Mouse (Mus musculus) splenic B cell, adult 2 months (primary cell): Measurements from ENCODE around the gene Hist1h3b.

Experiments used
- DNase-seq: peaks from one replicate; pipeline ENCODE4 v3.0.0-alpha.2; 2011; ENCODE audit warnings: low read depth, low spot score
- H3K27me3 ChIP-seq: 2 replicates; pipeline ENCODE4 v1.6.1; 2012; ENCODE audit warnings: mild to moderate bottlenecking, low read length, moderate library complexity, mixed read lengths; ENCODE audit not compliant: control insufficient read depth, poor library complexity, insufficient read depth, severe bottlenecking
- H3K36me3 ChIP-seq: 2 replicates; pipeline ENCODE4 v1.6.1; 2012; ENCODE audit warnings: mild to moderate bottlenecking, low read length, moderate library complexity, mixed read lengths; ENCODE audit not compliant: control insufficient read depth, poor library complexity, insufficient read depth, severe bottlenecking

Hist1h3b gene

DNA sequence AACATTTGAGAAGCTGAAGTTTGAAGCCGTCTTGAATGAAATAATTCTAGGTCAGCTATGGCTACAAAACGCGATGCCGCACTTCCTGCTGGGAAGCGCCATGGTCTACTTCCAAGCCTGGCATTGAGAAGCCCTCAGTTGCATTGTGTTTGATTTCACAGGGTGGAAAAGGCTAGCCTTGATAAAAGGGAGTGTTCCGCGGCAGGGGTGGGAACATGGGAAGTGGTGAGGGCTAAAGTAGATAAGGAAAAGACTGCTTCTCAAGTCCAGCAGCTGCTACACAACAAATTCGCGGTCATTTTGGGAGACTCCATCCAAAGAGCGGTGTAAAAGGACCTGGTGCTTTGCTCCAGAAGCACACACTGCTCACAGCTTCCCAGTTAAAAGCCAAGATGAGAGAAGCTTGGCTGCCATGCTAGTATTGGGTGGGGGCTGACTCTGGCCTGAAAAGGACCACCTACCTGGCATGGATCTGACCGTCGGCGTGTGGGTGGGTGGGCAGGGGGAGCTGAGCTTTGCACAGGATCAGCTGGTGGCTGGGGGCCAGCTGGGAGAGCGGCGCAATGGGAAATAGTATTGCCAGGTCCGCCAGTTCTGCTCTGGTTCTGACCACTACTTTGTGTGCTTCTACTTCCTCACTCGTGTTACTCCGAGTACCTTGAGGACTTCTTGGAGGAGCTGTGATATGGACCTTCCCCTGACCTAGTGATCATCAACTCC is 23.4 kb upstream of the Hist1h3b start:
- Histone ChIP-seq H3K27me3 (no peaks in the 10 kb centered on the region), H3K36me3 (no peaks in the 10 kb centered on the region)
- no peak for DNase-seq

DNA sequence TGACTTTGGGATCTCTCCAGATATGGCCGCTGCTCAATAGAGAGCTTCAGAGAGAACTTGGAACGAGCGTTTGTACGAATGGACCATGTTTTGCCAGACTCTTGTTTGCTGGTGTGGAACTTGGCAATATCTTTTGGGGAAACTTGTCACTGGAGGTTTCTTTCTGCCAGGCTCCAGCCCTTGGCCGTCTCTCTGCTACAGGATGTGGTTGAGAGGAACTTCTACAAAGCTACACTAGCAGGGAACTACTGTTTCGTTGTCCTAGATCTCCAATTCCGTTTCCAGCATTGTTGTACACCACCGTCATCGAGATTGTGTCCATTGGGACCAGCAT is 22.9 kb upstream of the Hist1h3b start:
- DNase-seq: no peak

DNA sequence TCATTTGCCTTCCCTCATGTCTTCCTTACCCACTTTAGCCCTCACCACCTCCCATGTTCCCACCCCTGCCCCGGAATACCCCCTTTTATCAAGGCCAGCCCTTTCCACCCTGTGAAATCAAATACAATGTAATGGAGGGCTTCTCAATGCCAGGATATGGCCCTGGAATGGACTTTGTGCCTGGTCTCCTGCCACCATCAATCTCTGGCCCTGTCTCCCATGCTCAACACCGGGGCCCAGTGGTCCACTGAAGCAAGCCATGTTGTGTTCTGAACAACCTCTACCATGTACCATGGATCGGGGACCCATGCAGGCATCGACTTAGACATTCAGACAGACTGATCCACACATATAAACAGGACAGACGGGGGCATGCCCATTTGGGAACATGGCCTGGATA is 22.4 kb upstream of the Hist1h3b start:
- Histone ChIP-seq H3K27me3 (no peaks in the 10 kb centered on the region), H3K36me3 (no peaks in the 10 kb centered on the region)
- no peak for DNase-seq

More for the DNA sequence above, 22.9 kb upstream of the Hist1h3b start:
- Histone ChIP-seq H3K27me3 (no peaks in the 10 kb centered on the region), H3K36me3 (no peaks in the 10 kb centered on the region)

DNA sequence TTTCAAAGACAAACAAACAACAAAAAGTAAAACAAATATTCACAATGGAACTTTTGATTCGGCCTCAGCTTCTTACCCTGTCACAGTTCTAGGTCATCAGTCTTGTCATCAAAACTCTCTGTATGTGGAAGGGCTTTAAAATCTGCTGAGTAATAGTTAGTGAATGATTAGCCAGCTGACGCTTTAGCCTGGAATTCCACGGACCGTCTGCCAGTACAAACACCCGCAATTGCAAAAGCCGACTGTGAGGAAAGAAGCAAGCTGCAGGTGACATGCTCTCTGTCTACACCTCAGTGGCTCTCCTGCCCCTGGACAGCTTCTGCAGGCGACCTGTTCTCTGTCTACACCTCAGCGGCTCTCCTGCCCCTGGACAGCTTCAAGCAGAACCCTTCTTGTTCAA is 21.6 kb upstream of the Hist1h3b start:
- DNase-seq: no peak
- Histone ChIP-seq H3K27me3 (no peaks in the 10 kb centered on the region), H3K36me3 (no peaks in the 10 kb centered on the region)

DNA sequence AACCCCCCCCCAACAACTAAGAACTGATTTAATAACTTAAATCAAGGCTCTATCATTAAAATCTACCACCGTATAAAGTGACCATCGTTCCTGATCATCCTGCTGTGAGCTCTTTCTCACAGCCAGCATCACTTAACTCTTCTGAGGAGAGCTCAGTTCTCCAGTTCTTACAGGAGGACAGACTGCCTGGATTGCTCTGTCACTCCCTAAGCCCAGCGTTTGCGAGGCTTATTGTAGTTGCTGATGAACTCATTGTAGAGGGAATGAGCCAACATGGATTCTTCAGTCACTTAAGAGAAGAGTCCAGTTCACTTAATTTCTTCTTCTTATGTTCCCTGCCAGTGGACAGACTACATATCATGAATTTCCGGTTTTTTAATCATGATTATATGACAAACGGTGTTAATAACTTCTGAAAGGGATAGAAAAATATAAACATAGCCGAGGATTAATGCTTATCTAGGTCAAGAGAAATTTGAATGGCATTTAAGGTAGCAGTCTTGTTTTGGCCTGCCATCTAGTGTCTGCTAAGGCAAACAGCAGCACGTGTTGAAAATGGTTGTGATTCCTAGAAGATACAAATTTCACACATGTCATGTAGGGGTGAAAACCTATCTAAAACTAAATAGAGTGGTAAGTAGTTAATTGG is 19.8 kb upstream of the Hist1h3b start:
- no peaks in the 10 kb centered on the region for H3K36me3 ChIP-seq
- DNase-seq: peak; percentile 79

DNA sequence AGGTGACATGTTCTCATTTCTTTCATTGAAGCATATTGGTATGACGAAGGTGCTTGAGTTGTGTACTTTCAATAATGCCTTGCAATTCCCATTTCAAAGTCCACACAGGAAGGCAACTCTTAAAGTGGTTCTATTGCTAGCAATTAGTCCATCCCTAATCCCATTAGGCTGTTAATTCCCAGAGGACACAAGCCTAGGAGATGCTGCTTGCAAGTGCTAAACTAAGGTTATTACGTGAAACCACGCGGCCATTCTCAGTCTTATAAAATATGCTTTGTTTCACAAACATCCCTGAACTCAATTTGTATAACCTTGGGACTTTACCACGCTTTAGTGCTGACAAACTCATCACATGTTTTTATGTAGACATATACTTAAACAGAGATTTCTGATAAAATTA is 15.0 kb upstream of the Hist1h3b start:
- Histone ChIP-seq H3K36me3 (no peaks in the 10 kb centered on the region), H3K27me3 (no peaks in the 10 kb centered on the region)
- DNase-seq: no peak

More for the DNA sequence above, 19.8 kb upstream of the Hist1h3b start:
- no peaks in the 10 kb centered on the region for H3K27me3 ChIP-seq

DNA sequence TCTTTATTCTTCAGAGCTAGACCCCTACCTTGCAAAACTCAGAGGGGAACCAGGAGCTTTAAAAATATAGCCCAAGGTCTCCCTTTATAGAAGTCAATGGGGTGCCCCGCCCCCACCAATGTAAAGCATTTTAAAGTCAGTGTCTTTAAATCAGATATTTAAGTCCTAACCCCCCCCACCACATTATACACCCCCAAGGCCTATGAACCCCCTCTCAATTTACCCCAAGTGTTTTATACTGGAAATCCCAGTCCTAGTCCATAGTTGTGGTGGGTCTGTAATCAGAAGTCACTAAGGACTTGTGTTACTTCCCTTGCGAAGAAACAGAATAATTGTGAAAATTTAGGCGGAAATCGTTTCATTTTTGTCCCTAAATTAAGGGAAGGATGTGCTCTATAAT is 14.0 kb upstream of the Hist1h3b start:
- DNase-seq: peak; percentile 25
- Histone ChIP-seq H3K27me3 (no peaks in the 10 kb centered on the region), H3K36me3 (0 out of 2 replicates have a peak, but pooled peaks cover 2% of the 10 kb centered on the region)

DNA sequence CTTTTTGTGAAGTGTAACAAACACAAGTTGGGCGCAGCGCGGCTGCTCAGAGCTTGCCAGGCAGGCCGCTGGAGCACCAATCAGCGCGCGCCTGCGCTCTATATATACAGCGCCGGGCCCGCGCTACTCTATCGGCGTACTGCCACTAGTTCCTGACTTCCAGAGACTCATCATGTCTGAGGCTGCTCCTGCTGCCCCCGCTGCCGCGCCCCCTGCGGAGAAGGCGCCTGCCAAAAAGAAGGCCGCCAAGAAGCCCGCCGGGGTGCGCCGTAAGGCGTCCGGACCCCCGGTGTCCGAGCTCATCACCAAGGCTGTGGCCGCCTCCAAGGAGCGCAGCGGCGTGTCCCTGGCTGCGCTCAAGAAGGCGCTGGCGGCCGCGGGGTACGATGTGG is 13.4 kb upstream of the Hist1h3b start, which contains the start of gene Hist1h1c:
Hist1h1c (plus strand) TSS at position 132 of the 392 bp plus-strand sequence.
- peak; percentile 95 for DNase-seq
- H3K27me3 ChIP-seq: no peaks in the 10 kb centered on the region
- 0 out of 2 replicates have a peak, but pooled peaks cover 2% of the 10 kb centered on the region for H3K36me3 ChIP-seq

DNA sequence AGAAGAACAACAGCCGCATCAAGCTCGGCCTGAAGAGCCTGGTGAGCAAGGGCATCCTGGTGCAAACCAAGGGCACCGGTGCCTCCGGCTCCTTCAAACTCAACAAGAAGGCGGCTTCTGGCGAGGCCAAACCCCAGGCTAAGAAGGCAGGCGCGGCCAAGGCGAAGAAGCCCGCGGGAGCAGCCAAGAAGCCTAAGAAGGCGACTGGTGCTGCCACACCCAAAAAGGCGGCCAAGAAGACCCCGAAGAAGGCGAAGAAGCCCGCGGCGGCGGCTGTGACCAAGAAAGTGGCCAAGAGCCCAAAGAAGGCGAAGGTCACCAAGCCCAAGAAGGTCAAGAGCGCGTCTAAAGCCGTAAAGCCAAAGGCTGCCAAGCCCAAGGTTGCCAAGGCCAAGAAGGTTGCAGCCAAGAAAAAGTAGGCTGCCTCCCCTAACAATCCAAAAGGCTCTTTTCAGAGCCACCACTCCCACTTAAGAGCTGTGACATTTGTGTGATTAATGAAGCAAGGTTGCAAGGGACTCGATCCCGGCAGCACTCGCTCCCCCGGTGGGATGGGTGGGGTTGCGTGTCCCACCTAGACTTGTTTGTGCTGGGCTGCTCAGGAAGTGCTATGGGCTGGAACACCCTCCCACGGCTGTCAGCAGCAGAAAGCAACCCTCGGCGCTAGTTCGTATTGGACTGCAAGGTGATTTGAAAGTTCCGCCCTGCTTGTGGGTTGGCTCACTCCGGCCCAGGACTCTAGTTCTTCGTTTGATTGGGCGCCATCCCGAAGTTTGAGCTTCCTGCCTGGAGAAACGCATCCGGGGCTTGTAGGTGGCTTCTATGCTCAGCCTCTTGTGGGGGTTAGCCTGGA is 12.8 kb upstream of the Hist1h3b start:
- peak; percentile 94 for DNase-seq
- H3K36me3 ChIP-seq: 0 out of 2 replicates have a peak, but pooled peaks cover 2% of the 10 kb centered on the region
- no peaks in the 10 kb centered on the region for H3K27me3 ChIP-seq

DNA sequence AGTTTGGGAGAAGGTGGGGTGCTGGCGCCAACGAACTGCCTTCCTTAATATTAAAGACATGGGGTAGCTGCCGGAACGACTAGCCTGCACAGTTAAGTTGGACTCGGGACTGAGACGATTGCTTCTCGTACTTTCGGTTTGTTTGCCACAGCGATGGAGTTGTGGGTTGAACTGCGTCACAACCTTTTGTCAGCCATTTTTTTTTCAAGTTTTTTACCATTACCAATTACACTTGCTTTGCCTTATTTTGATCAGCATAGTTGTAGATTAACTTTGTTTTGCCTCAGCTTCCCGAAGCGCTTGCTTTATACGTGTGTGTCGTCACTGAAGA is 12.2 kb upstream of the Hist1h3b start:
- Histone ChIP-seq H3K27me3 (no peaks in the 10 kb centered on the region), H3K36me3 (0 out of 2 replicates have a peak, but pooled peaks cover 2% of the 10 kb centered on the region)
- DNase-seq: peak; percentile 90

DNA sequence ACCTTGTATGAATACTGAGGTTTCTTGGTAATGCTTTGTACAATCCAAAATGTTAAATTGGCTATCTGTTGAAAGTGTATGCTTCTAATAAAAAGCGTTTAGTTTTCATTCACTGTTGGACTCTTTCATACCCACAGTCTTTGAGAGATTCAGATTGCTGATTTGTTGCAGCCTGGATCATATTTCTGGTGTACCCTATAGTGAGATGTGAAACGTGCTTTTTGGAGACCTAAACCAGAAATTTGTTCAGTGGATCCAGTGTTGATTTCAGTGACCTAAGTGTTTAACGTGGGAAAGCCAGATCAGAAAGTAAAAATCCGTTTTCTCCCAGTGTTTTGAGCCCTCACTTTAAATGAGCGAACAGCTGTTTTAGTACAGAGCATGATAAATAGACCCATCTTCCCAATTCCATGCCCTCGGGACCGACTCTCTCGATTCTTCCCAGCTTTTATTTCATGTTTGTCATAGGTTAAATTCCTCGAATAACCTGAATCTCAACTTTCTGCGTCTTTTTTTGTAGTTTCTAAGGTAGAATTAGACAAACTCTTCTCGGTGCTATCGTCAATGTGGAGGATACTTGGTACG is 11.7 kb upstream of the Hist1h3b start:
- H3K36me3 ChIP-seq: 0 out of 2 replicates have a peak, but pooled peaks cover 2% of the 10 kb centered on the region
- no peak for DNase-seq

DNA sequence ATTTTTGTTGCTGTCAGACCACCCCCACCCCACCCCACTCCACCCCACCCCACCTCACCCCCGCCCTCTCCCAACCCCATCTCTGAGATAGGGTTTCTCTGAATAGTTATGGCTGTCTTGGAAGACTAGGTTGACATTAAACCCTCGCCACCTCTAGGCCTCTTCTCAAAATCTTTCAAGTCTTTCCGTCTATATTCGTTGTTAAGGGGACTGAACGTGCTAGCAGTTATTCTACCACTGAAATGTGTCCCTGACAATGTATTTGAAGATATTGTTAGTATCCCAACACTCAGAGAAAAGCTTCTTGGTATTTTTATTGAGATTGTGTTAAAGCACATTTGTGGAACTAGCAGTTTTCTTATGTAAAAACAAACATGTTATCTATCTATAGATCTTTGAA is 11.2 kb upstream of the Hist1h3b start:
- H3K27me3 ChIP-seq: no peaks in the 10 kb centered on the region
- H3K36me3 ChIP-seq: 0 out of 2 replicates have a peak, but pooled peaks cover 2% of the 10 kb centered on the region
- DNase-seq: no peak

More for the DNA sequence above, 11.7 kb upstream of the Hist1h3b start:
- H3K27me3 ChIP-seq: no peaks in the 10 kb centered on the region

DNA sequence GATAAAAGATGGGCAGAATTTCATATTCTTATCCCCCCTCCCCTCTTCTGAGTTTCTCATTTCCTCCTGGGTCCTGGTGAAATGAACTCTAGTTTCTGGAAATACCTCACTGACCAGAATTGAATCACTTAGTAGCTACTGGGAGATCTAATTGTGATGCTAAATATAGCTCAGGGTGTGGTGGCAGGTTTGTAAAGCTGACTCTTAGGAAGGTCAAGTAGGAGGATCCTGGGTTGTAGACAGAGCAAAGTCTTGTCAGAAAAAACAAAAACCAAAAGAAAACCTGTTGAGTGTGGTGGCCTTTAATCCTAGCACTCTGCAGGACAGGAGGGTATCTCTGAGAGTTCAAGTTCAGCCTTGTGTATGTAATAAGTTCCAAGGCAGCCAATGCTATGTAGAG is 10.1 kb upstream of the Hist1h3b start:
- no peak for DNase-seq
- Histone ChIP-seq H3K27me3 (no peaks in the 10 kb centered on the region), H3K36me3 (0 out of 2 replicates have a peak, but pooled peaks cover 2% of the 10 kb centered on the region)

DNA sequence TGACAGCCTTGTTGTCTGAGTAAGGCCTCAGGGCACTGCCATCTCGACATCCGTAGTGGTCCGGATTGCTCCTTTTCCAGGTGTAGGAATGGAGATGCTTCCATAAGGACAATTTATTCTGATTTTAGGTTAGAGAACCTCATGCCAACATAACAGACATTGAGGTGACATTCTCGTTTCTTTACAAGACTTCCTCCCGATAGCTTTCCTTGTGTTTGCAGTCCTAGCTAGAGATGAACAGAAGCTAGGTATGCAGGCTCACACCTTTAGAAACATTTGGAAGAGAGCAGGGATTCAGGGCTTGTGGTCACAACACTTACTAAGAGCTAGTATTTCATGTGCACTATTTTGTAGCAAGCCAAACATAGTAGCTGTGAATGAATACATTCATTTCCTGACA is 8.9 kb upstream of the Hist1h3b start:
- Histone ChIP-seq H3K36me3 (0 out of 2 replicates have a peak, but pooled peaks cover 2% of the 10 kb centered on the region), H3K27me3 (no peaks in the 10 kb centered on the region)
- DNase-seq: no peak
